17 mouse cellular contexts compared by ENCODE assay signal in genomic region chr8:56784441-56784840, GRCm38 (mm10).
A peak's percentile ranks its signal among the peaks of the same experiment; 100 is the strongest.
DNase-seq lines count a peak whose midpoint lies in the region; ATAC-seq and TF ChIP-seq lines count a peak whose summit lies in the region.
"Had no signal": no experiment of that assay in that cellular context is flagged by ENCODE, and none has a peak within 500 bp of the region (broad histone marks: within the 10 kb centered on the region; RNA-seq: fewer than 3 reads in every experiment).

No protein-coding gene starts in this region.

- no peak overlapping the region for H3K27ac ChIP-seq in intestine, embryonic 15.5 days
- H3K27ac ChIP-seq in intestine, postnatal 0 days (ENCODE audit: low read depth, low read length): no peak overlapping the region
- H3K27ac ChIP-seq in intestine, embryonic 16.5 days (ENCODE audit: low read length): no peak overlapping the region
- H3K27ac ChIP-seq: embryonic facial prominence, embryonic 13.5 days; gastrocnemius, adult 2 months; hindbrain, embryonic 10.5 days; hindbrain, embryonic 14.5 days had no signal

- ATAC-seq in intestine, embryonic 15.5 days: peak; percentile 51
- no peak for ATAC-seq in intestine, postnatal 0 days
- peak; percentile 21; the same call in 1 of the 2 replicates for ATAC-seq in intestine, embryonic 16.5 days

- no peaks in the 10 kb centered on the region for H3K36me3 ChIP-seq in intestine, embryonic 15.5 days
- no peaks in the 10 kb centered on the region for H3K36me3 ChIP-seq in intestine, postnatal 0 days (ENCODE audit: control insufficient read depth, insufficient read depth)
- no peaks in the 10 kb centered on the region for H3K36me3 ChIP-seq in intestine, embryonic 16.5 days (ENCODE audit: control insufficient read depth, insufficient read depth, low read length)
- H3K36me3 ChIP-seq: embryonic facial prominence, embryonic 13.5 days; heart, embryonic 12.5 days; hindbrain, embryonic 10.5 days had no signal

- 70% methylated on average over 2 of the region's 2 CpGs for WGBS in intestine, embryonic 15.5 days
- 74% methylated on average over 2 of the region's 2 CpGs for WGBS in intestine, postnatal 0 days
- WGBS in intestine, embryonic 16.5 days: 60% methylated on average over 2 of the region's 2 CpGs

- H3K9ac ChIP-seq in intestine, embryonic 15.5 days: no peak overlapping the region
- H3K9ac ChIP-seq in intestine, postnatal 0 days (ENCODE audit: low read depth, low read length): no peak overlapping the region
- H3K9ac ChIP-seq in intestine, embryonic 16.5 days (ENCODE audit: low read depth, low read length): no peak overlapping the region
- H3K9ac ChIP-seq: embryonic facial prominence, embryonic 13.5 days; heart, embryonic 12.5 days; hindbrain, embryonic 14.5 days had no signal

- H3K4me1 ChIP-seq in intestine, embryonic 15.5 days (replicated peaks): no peaks in the 10 kb centered on the region
- no peaks in the 10 kb centered on the region for H3K4me1 ChIP-seq in intestine, postnatal 0 days (replicated peaks; ENCODE audit: control insufficient read depth, insufficient read depth, low read length)
- no peaks in the 10 kb centered on the region for H3K4me1 ChIP-seq in intestine, embryonic 16.5 days (ENCODE audit: control insufficient read depth, insufficient read depth, low read length)
- H3K4me1 ChIP-seq: embryonic facial prominence, embryonic 13.5 days; heart, embryonic 12.5 days; hindbrain, embryonic 10.5 days had no signal

- H3K4me2 ChIP-seq in intestine, embryonic 15.5 days (replicated peaks): no peak overlapping the region
- no peak overlapping the region for H3K4me2 ChIP-seq in intestine, postnatal 0 days (replicated peaks; ENCODE audit: low read depth)
- no peak overlapping the region for H3K4me2 ChIP-seq in intestine, embryonic 16.5 days (ENCODE audit: low read depth, low read length)
- H3K4me2 ChIP-seq: embryonic facial prominence, embryonic 13.5 days; heart, embryonic 12.5 days; hindbrain, embryonic 14.5 days had no signal

- no peaks in the 10 kb centered on the region for H3K27me3 ChIP-seq in intestine, embryonic 15.5 days (replicated peaks)
- H3K27me3 ChIP-seq in intestine, postnatal 0 days (replicated peaks; ENCODE audit: control insufficient read depth, insufficient read depth, low read length): no peaks in the 10 kb centered on the region
- no peaks in the 10 kb centered on the region for H3K27me3 ChIP-seq in intestine, embryonic 16.5 days (replicated peaks; ENCODE audit: control insufficient read depth, insufficient read depth, low read length)
- H3K27me3 ChIP-seq: embryonic facial prominence, embryonic 13.5 days; heart, embryonic 12.5 days had no signal

- TF ChIP-seq CTCF in intestine, postnatal 0 days (IDR thresholded peaks at IDR 0.05; ENCODE audit: low read depth): no peak

- peak; percentile 3 for DNase-seq in adrenal gland, postnatal 14 days
- no peak for DNase-seq in adrenal gland, postnatal 4 days (ENCODE audit: low spot score in 2 of 2)
- no peak for DNase-seq in embryo, embryonic 11 days
- DNase-seq: cerebellum, adult 11 months; cerebellum, adult 8-10 months; cerebellum, postnatal 14 days; gastrocnemius, adult 2 months; gastrocnemius, postnatal 25 days; kidney, adult 11 months; kidney, adult 9 months had no signal

- H3K9me3 ChIP-seq in intestine, embryonic 15.5 days: no peaks in the 10 kb centered on the region
- no peaks in the 10 kb centered on the region for H3K9me3 ChIP-seq in intestine, postnatal 0 days (ENCODE audit: control insufficient read depth)
- no peaks in the 10 kb centered on the region for H3K9me3 ChIP-seq in intestine, embryonic 16.5 days (ENCODE audit: control insufficient read depth, low read length)
- H3K9me3 ChIP-seq: embryonic facial prominence, embryonic 13.5 days; hindbrain, embryonic 10.5 days had no signal

- H3K4me3 ChIP-seq in intestine, embryonic 15.5 days (replicated peaks): no peak overlapping the region
- no peak overlapping the region for H3K4me3 ChIP-seq in intestine, postnatal 0 days (ENCODE audit: low read depth, low read length)
- no peak overlapping the region for H3K4me3 ChIP-seq in intestine, embryonic 16.5 days (ENCODE audit: low read length)
- H3K4me3 ChIP-seq: embryonic facial prominence, embryonic 13.5 days; gastrocnemius, adult 2 months; heart, embryonic 12.5 days; hindbrain, embryonic 10.5 days had no signal
